Mouse (Mus musculus) cortical plate, adult 2 months (tissue): ENCODE results near the gene Lbhd1.

Source experiments
- CTCF ChIP-seq: fragments of 200-500 bp; IDR thresholded peaks from 2 replicates; pipeline ENCODE4 v1.5.1; 2011; ENCODE audit warnings: mild to moderate bottlenecking, control low read depth, low read length; ENCODE audit not compliant: insufficient read depth; ENCODE audit errors: extremely low read depth
- POLR2A ChIP-seq: fragments of 200-500 bp; IDR thresholded peaks from 2 replicates; pipeline ENCODE4 v1.6.1; 2011; ENCODE audit warnings: mild to moderate bottlenecking, low read length, control low read depth; ENCODE audit not compliant: insufficient read depth; ENCODE audit errors: extremely low read depth

DNA sequence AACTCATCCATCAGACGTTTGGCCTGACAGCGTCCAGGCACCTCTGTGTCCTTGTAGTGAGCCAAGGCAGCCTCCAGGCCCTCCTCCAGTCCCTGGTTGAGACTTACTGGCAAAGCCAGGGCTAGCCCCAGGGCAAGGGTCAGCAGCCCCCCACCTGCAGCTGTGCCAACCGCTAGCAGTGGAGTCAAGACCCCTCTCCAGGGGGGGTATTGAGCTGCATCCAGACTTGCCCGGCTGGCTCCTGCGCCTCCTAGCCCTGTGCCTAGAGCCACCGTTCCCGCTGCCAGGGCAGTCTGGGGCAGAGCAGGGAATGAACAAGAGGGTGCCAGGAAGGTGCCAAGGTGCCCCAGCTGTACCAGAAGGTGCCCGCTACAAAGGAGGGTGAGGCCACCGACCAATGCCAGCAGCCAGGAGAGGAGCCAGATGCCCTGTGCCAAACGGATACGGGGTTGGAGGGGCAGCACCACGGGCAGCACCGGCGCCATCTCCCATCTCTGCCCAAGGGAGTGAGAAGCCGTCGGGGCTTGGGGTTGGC, 45.2 kb downstream of the Lbhd1 start:
- TF ChIP-seq POLR2A = no peak
- TF ChIP-seq CTCF = no peak
